Mouse (Mus musculus) embryonic fibroblast, embryonic 13.5 days (primary cell): ENCODE data around the gene Orai3. TPM values are rescaled to one million over a fixed set of nuclear protein-coding genes. Genes with fewer than 3 reads are reported as not detected.
A peak's percentile ranks its signal among the peaks of the same experiment; 100 is the strongest.
"Not testable (repeated sequence)": the region's sequence is repeated elsewhere in the genome, so short reads cannot be mapped to it uniquely, and the experiment has no call there.

Experiments used
- H3K27ac ChIP-seq: 2 replicates; pipeline ENCODE4 v1.5.1; 2012; ENCODE audit warnings: low read length, control low read depth, inconsistent platforms; ENCODE audit not compliant: insufficient read depth
- H3K4me1 ChIP-seq: 2 replicates; pipeline ENCODE4 v1.6.1; 2011; ENCODE audit warnings: low read length; ENCODE audit not compliant: control insufficient read depth, insufficient read depth
- H3K4me3 ChIP-seq: 2 replicates; pipeline ENCODE4 v1.5.1; 2011; ENCODE audit warnings: mild to moderate bottlenecking, control low read depth, low read length; ENCODE audit not compliant: insufficient read depth
- CTCF ChIP-seq: IDR thresholded peaks from 2 replicates; pipeline ENCODE4 v1.5.1; 2011; ENCODE audit warnings: mild to moderate bottlenecking, control low read depth, low read length, moderate library complexity, borderline replicate concordance; ENCODE audit not compliant: insufficient read depth
- POLR2A ChIP-seq: IDR thresholded peaks from 2 replicates; pipeline ENCODE4 v1.6.1; 2011; ENCODE audit warnings: low read depth, mild to moderate bottlenecking, control low read depth, low read length, moderate library complexity
- polyA plus RNA-seq: library from polyadenylated mRNA; stranded (reverse); fragments of >200 nt; gene quantifications from 2 replicates; pipeline ENCODE4 v1.2.4, GENCODE M21; 2011; ENCODE audit warnings: low read depth; ENCODE audit not compliant: missing spikeins, insufficient read length

Gene Orai3
- polyA plus RNA-seq: 19.8 and 23.3 TPM in 2 replicates

DNA sequence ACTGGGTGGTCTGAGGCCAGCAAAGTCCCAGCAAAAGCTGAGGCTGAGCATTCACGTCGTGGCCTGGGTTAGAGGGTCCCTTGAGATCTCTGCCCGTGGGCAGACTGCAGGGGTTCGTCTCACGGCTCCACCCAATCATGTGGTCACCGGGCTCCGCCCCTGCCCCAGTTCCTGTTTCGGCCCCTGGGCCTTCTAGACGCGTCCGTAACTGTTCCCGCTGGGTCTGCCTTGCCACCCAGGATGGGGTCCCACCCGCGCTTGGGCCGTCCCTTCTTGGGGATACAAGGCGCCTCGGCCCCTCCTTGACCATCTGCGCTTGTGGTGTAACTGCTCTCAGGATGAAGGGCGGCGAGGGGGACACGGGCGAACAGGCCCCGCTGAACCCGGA, at the start of gene Orai3:
Gene Orai3 (plus strand): TSS at position 165 of the 388 bp plus-strand sequence.
- TF ChIP-seq CTCF (no peak), POLR2A (peak; percentile 94)
- no peaks in the 10 kb centered on the region; the same call in none of the 2 replicates for H3K4me1 ChIP-seq
- H3K27ac ChIP-seq: peak within 1 kb of the TSS; percentile 74
- H3K4me3 ChIP-seq: peak within 1 kb of the TSS; percentile 81

GRCm38 (mm10) chr7:127725490-127725889, 44.1 kb upstream of the Orai3 start:
- Histone ChIP-seq H3K4me3 (no peak overlapping the region), H3K27ac (no peak overlapping the region), H3K4me1 (no peaks in the 10 kb centered on the region; the same call in 1 of the 2 replicates)
- no peak for TF ChIP-seq POLR2A
- TF ChIP-seq CTCF: no peak

GRCm38 (mm10) chr7:127725924-127726323, 43.7 kb upstream of the Orai3 start:
- H3K4me1 ChIP-seq: no peaks in the 10 kb centered on the region; the same call in 1 of the 2 replicates
- no peak overlapping the region for H3K4me3 ChIP-seq
- no peak for TF ChIP-seq CTCF
- TF ChIP-seq POLR2A: no peak
- H3K27ac ChIP-seq: no peak overlapping the region

- Histone ChIP-seq H3K4me1 (no peaks in the 10 kb centered on the region; the same call in 1 of the 2 replicates), H3K4me3 (no peak overlapping the region), H3K27ac (no peak overlapping the region)
- TF ChIP-seq CTCF (no peak), POLR2A (no peak)
Measured at GRCm38 (mm10) chr7:127727898-127728297, 41.7 kb upstream of the Orai3 start.

DNA sequence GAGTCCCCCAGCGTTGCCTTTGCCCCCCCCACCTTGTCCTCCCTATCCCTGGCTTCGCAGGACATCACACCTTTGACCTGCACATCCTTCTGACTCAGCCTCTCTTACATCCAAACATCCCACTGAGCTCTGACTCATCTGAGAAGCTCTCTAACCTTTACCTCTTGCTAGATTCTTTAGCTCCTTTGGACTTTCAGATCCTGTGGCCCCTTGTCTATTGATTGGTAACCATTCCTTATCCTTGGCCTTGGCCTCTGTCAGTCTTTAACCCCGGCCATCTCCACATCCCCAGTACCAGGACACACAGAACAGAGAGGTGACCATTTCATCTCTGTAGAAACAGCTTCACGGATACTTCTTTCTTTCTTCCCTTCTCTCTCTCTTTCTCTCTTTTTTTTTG, 39.4 kb upstream of the Orai3 start:
- TF ChIP-seq POLR2A (no peak), CTCF (no peak)
- no peak overlapping the region for H3K4me3 ChIP-seq
- H3K4me1 ChIP-seq: no peaks in the 10 kb centered on the region; the same call in 1 of the 2 replicates
- H3K27ac ChIP-seq: no peak overlapping the region

DNA sequence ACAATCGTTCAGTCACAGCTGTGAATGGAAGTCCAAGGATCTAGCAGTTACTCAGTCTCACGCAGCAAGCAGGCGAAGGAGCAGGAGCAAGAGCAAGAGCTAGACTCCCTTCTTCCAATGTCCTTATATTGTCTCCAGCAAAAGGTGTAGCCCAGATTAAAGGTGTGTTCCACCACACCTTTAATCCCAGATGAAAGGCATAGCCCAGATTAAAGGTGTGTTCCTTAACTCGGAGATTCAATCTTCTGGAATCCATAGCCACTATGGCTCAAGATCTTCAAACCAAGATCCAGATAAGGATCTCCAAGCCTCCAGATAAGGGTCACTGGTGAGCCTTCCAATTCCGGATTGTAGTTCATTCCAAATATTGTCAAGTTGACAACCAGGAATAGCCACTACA, 37.5 kb upstream of the Orai3 start, which contains the start of gene Ctf2:
Gene Ctf2 (minus strand): TSS at position 101 of the 400 bp plus-strand sequence.
- H3K4me3 ChIP-seq, H3K27ac ChIP-seq, H3K4me1 ChIP-seq: not testable (repeated sequence)

DNA sequence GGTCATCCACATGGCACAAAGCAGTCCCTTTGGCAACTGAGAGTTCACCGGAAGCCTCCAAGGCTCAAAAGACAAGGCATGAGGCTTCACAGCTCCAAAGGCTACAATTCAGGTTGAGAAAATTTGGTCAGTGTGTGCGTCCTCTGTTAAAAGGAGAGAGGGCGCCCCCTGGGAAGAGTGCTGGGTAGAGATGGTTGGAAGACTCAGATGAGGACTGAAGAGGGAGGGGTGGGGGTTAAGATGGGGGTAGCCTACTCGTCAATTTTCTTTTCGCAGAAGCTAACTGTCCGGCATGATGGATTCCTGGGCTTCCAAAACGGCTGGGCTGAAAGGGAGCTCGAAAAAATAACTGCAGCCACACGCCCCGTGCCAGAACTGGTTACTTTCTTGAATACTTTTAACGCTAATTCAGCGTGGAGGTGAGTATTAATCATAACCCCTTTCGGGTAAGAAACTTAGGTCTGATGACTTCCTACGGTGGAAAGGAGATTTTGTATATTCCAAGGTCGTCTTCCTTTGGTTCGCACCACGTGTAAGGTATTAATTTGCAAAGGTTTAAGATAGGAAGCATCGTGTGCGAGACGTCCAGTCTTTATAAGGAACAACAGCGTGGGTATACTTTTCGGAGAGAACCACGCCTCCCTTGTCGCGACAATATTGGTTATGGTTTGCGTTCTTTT, 25.1 kb upstream of the Orai3 start, which contains the start of gene Fbxl19:
Gene Fbxl19 (plus strand): TSS at position 178 of the 680 bp plus-strand sequence.
- TF ChIP-seq CTCF: 0 out of 2 replicates have a peak, but pooled peaks have one; percentile 18
- TF ChIP-seq POLR2A: no peak
- 0 out of 2 replicates have a peak, but pooled peaks cover 2% of the 10 kb centered on the region for H3K4me1 ChIP-seq
- H3K4me3 ChIP-seq: peak within 1 kb of the TSS; percentile 56
- H3K27ac ChIP-seq: peak within 1 kb of the TSS; percentile 65

GRCm38 (mm10) chr7:127745251-127745651, 24.4 kb upstream of the Orai3 start:
- Histone ChIP-seq H3K4me3 (peak overlapping the region; percentile 56), H3K27ac (peak overlapping the region; percentile 65), H3K4me1 (0 out of 2 replicates have a peak, but pooled peaks cover 2% of the 10 kb centered on the region)
- TF ChIP-seq CTCF (no peak), POLR2A (peak; percentile 58)

DNA sequence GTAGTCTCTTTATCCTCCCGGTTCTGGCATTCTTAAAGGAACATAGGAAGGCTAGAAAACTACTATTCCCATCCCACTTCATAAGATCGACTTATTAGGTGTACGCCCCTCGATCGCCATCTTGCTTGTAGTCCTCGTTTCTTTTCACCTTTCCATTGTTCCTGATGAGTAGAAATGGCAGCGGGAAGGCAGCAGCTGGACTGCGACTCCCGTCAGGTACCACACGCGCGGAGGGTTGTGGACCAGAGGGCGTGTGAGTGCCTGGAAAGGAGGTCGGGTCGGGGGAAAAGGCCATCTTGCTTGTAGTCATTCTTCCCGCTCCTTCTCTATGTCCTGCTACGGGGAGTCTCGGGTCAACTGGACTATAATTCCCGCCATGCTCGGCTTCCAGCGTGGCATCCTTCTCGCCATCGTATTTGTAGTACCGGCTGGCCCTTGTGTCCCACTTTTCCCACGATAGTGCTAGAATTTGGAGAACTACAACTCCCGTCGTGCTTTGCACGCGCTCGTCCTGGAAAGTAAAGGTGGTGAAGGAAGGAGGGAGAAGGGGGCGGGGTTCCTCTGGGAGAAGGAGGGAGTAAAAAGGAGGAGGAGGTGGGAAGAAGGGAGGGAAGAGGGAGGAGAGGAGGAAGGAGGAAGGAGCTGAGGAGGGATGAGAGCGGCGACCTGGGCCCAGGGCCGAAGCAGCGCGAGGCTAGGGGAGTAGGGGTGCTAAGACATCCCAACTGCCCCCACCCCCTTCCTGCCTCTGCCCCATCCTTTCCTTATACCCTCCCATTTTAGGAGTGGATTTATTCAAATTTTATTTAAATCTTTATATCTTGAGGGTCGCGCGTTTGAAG, 23.7 kb upstream of the Orai3 start:
- Histone ChIP-seq H3K27ac (peak overlapping the region; percentile 65), H3K4me1 (0 out of 2 replicates have a peak, but pooled peaks cover 2% of the 10 kb centered on the region), H3K4me3 (peak overlapping the region; percentile 56)
- TF ChIP-seq CTCF (no peak), POLR2A (peak; percentile 95)
